In the genomic region with DNA sequence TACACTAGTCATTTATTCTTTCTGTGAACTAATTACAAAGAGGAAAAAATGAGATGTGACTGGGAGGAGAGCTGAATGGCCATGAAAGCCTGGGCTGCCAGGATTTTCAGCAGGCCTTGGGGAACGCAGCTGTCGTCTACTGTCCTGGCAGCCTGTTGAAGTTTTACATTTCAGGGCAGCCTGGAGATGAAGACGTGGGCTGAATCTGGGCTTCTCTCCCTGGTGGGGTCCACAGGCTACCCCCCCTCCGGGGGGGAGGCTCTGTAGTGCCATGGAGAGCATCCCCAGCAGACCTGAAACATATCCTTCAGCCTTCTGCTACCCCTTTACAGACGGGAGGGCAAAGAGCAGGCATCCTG, we compare ENCODE assay signal across 14 mouse cellular contexts.
A peak's percentile ranks its signal among the peaks of the same experiment; 100 is the strongest.
DNase-seq lines count a peak whose midpoint lies in the region; ATAC-seq lines count a peak whose summit lies in the region.
"Had no signal": no experiment of that assay in that cellular context is flagged by ENCODE, and none has a peak within 500 bp of the region (broad histone marks: within the 10 kb centered on the region; RNA-seq: fewer than 3 reads in every experiment).

No protein-coding gene starts in this region.

- H3K27me3 ChIP-seq in hindbrain, embryonic 10.5 days (ENCODE audit: insufficient read depth, poor library complexity, severe bottlenecking): no peaks in the 10 kb centered on the region
- H3K27me3 ChIP-seq in hindbrain, embryonic 11.5 days (ENCODE audit: control insufficient read depth, insufficient read depth, low read length): no peaks in the 10 kb centered on the region
- no peaks in the 10 kb centered on the region for H3K27me3 ChIP-seq in forebrain, embryonic 10.5 days (ENCODE audit: poor library complexity, severe bottlenecking)
- H3K27me3 ChIP-seq in hindbrain, embryonic 15.5 days: no peaks in the 10 kb centered on the region
- H3K27me3 ChIP-seq: embryonic facial prominence, embryonic 13.5 days; heart, embryonic 12.5 days; kidney, embryonic 15.5 days; limb, embryonic 13.5 days had no signal

- peak overlapping the region; percentile 3; the same call in 1 of the 2 replicates for H3K27ac ChIP-seq in hindbrain, embryonic 10.5 days
- H3K27ac ChIP-seq in hindbrain, embryonic 11.5 days (ENCODE audit: low read depth, low read length): no peak overlapping the region
- peak overlapping the region; percentile 27 for H3K27ac ChIP-seq in forebrain, embryonic 10.5 days
- peak overlapping the region; percentile 67 for H3K27ac ChIP-seq in hindbrain, embryonic 15.5 days (replicated peaks)
- H3K27ac ChIP-seq: embryonic facial prominence, embryonic 13.5 days; kidney, embryonic 15.5 days; limb, embryonic 13.5 days had no signal

- no peak for DNase-seq in hindbrain, embryonic 10.5 days (ENCODE audit: low spot score)
- no peak for DNase-seq in hindbrain, embryonic 11.5 days (ENCODE audit: low spot score)
- peak; percentile 17 for DNase-seq in NIH3T3 (ENCODE audit: low read depth)
- DNase-seq in forebrain, embryonic 10.5 days (ENCODE audit: extremely low spot score, low spot score): no peak
- DNase-seq in thymus, adult 18-20 months: no peak
- no peak for DNase-seq in embryo, embryonic 10 days (ENCODE audit: low spot score)
- DNase-seq in adrenal gland, adult 2 months: no peak
- DNase-seq: lung, adult 18-20 months; right cerebral cortex, postnatal 4 days had no signal

- H3K9ac ChIP-seq in hindbrain, embryonic 11.5 days (ENCODE audit: low read depth, low read length): no peak overlapping the region
- no peak overlapping the region for H3K9ac ChIP-seq in hindbrain, embryonic 15.5 days
- H3K9ac ChIP-seq: embryonic facial prominence, embryonic 13.5 days; heart, embryonic 12.5 days; kidney, embryonic 15.5 days; limb, embryonic 13.5 days had no signal

- WGBS in hindbrain, embryonic 10.5 days: 88% methylated on average over 5 of the region's 5 CpGs
- WGBS in hindbrain, embryonic 11.5 days: 85% methylated on average over 5 of the region's 5 CpGs
- 91% methylated on average over 5 of the region's 5 CpGs for WGBS in forebrain, embryonic 10.5 days
- 48% methylated on average over 5 of the region's 5 CpGs for WGBS in hindbrain, embryonic 15.5 days

- H3K9me3 ChIP-seq in hindbrain, embryonic 10.5 days: no peaks in the 10 kb centered on the region
- no peaks in the 10 kb centered on the region for H3K9me3 ChIP-seq in hindbrain, embryonic 11.5 days (ENCODE audit: control insufficient read depth, low read length)
- H3K9me3 ChIP-seq in forebrain, embryonic 10.5 days: no peaks in the 10 kb centered on the region
- no peaks in the 10 kb centered on the region for H3K9me3 ChIP-seq in hindbrain, embryonic 15.5 days
- H3K9me3 ChIP-seq: embryonic facial prominence, embryonic 13.5 days; heart, embryonic 12.5 days; kidney, embryonic 15.5 days; limb, embryonic 13.5 days had no signal

- no peaks in the 10 kb centered on the region for H3K4me1 ChIP-seq in hindbrain, embryonic 10.5 days (replicated peaks)
- no peaks in the 10 kb centered on the region for H3K4me1 ChIP-seq in hindbrain, embryonic 11.5 days (replicated peaks; ENCODE audit: control insufficient read depth, insufficient read depth, low read length)
- H3K4me1 ChIP-seq in forebrain, embryonic 10.5 days: peaks cover 12% of the 10 kb centered on the region; the same call in 1 of the 2 replicates
- H3K4me1 ChIP-seq in hindbrain, embryonic 15.5 days (replicated peaks): peaks cover 19% of the 10 kb centered on the region
- H3K4me1 ChIP-seq: embryonic facial prominence, embryonic 13.5 days; heart, embryonic 12.5 days; kidney, embryonic 15.5 days; limb, embryonic 13.5 days had no signal

- no peak for ATAC-seq in hindbrain, embryonic 11.5 days (ENCODE audit: low FRiP score)
- ATAC-seq in hindbrain, embryonic 15.5 days (ENCODE audit: low FRiP score, low read depth): peak; percentile 69

- H3K36me3 ChIP-seq in hindbrain, embryonic 10.5 days: peaks cover 97% of the 10 kb centered on the region
- peaks cover 11% of the 10 kb centered on the region for H3K36me3 ChIP-seq in hindbrain, embryonic 11.5 days (ENCODE audit: control insufficient read depth, insufficient read depth, low read length)
- H3K36me3 ChIP-seq in forebrain, embryonic 10.5 days (replicated peaks): peaks cover 98% of the 10 kb centered on the region
- H3K36me3 ChIP-seq in hindbrain, embryonic 15.5 days: peaks cover 77% of the 10 kb centered on the region

- H3K4me3 ChIP-seq in hindbrain, embryonic 10.5 days: no peak overlapping the region
- no peak overlapping the region for H3K4me3 ChIP-seq in hindbrain, embryonic 11.5 days (ENCODE audit: low read depth, low read length)
- H3K4me3 ChIP-seq in forebrain, embryonic 10.5 days: no peak overlapping the region
- H3K4me3 ChIP-seq in hindbrain, embryonic 15.5 days: no peak overlapping the region
- H3K4me3 ChIP-seq: embryonic facial prominence, embryonic 13.5 days; heart, embryonic 12.5 days; kidney, embryonic 15.5 days; limb, embryonic 13.5 days had no signal

- H3K4me2 ChIP-seq in hindbrain, embryonic 11.5 days (replicated peaks; ENCODE audit: low read depth, low read length): no peak overlapping the region
- no peak overlapping the region for H3K4me2 ChIP-seq in hindbrain, embryonic 15.5 days
- H3K4me2 ChIP-seq: embryonic facial prominence, embryonic 13.5 days; heart, embryonic 12.5 days; kidney, embryonic 15.5 days; limb, embryonic 13.5 days had no signal
